Mouse (Mus musculus) neural tube, embryonic 15.5 days (tissue): ENCODE data around the gene Plscr4. TPM values are rescaled to one million over a fixed set of nuclear protein-coding genes. Genes with fewer than 3 reads are reported as not detected.

Experiments
- ATAC-seq: fragments of 200-750 bp; cut with Nextera tagmentation; 2 replicates; pipeline ENCODE4 v1.8.0; 2017; ENCODE audit warnings: mild to moderate bottlenecking, moderate TSS enrichment, moderate library complexity; ENCODE audit not compliant: low FRiP score
- H3K27ac ChIP-seq: fragments of 300-500 bp; sonication (generic); replicated peaks from 2 replicates; pipeline ENCODE4 v1.5.1; 2015; ENCODE audit warnings: mild to moderate bottlenecking, inconsistent platforms
- H3K27me3 ChIP-seq: fragments of 300-500 bp; sonication (generic); replicated peaks from 2 replicates; pipeline ENCODE4 v1.6.1; 2015; ENCODE audit warnings: inconsistent platforms
- H3K36me3 ChIP-seq: fragments of 300-500 bp; sonication (generic); 2 replicates; pipeline ENCODE4 v1.6.1; 2015; ENCODE audit warnings: inconsistent platforms
- H3K4me1 ChIP-seq: fragments of 300-500 bp; sonication (generic); 2 replicates; pipeline ENCODE4 v1.6.1; 2015; ENCODE audit warnings: inconsistent platforms
- H3K4me2 ChIP-seq: fragments of 300-500 bp; sonication (generic); 2 replicates; pipeline ENCODE4 v1.6.1; 2015; ENCODE audit warnings: inconsistent platforms, mild to moderate bottlenecking, moderate library complexity
- H3K4me3 ChIP-seq: fragments of 300-500 bp; sonication (generic); replicated peaks from 2 replicates; pipeline ENCODE4 v1.5.1; 2015; ENCODE audit warnings: mild to moderate bottlenecking, inconsistent platforms
- H3K9ac ChIP-seq: fragments of 300-500 bp; sonication (generic); replicated peaks from 2 replicates; pipeline ENCODE4 v1.6.1; 2015; ENCODE audit warnings: mild to moderate bottlenecking, inconsistent platforms
- H3K9me3 ChIP-seq: fragments of 300-500 bp; sonication (generic); replicated peaks from 2 replicates; pipeline ENCODE4 v1.6.1; 2016; ENCODE audit warnings: inconsistent platforms
- WGBS: fragments of 180-500 bp; shearing (Covaris S2); methylation state at CpG from one replicate; pipeline ENCODE4 v1.1.7; 2015; ENCODE audit warnings: mixed read lengths; 5-methylcytosine and 5-hydroxymethylcytosine counted together
- polyA plus RNA-seq: library from polyadenylated mRNA; unstranded; fragments of >200 nt; fragmentation: Nextera tagmentation; extraction: Ambion mirVana; gene quantifications from 2 replicates; pipeline ENCODE4 v1.2.1, GENCODE M21; 2015

Gene Plscr4
- polyA plus RNA-seq, 1 experiment from 2014 or later = 3.0 TPM

DNA sequence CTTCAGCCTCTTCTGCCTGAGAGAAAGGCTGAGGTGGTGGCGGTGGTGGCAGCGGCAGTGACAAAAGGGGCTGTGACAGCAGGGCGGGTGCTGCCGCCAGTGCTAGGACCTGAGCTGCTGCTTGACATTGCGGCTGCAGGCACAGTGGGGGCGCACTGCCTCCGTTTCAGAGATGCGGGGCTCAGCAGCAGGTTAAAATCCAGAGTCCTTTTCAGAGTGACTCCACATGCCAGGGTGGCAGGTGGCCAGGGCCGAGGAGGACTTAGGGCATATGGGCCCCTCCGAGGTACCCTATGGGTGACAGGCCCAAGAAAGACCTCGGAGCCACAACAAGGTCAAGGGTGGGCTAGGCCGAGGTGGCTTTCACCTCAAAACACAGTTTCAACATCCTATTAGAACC, 59.9 kb downstream of the Plscr4 start:
- no peak overlapping the region for H3K27ac ChIP-seq
- no peaks in the 10 kb centered on the region for H3K27me3 ChIP-seq
- no peaks in the 10 kb centered on the region for H3K36me3 ChIP-seq
- H3K9ac ChIP-seq = no peak overlapping the region
- no peak overlapping the region for H3K4me3 ChIP-seq
- no peak overlapping the region for H3K4me2 ChIP-seq
- H3K4me1 ChIP-seq = no peaks in the 10 kb centered on the region
- peaks cover 10% of the 10 kb centered on the region; the same call in 1 of the 2 replicates for H3K9me3 ChIP-seq
- WGBS = 97% methylated on average over 12 of the region's 12 CpGs
- ATAC-seq = no peak

DNA sequence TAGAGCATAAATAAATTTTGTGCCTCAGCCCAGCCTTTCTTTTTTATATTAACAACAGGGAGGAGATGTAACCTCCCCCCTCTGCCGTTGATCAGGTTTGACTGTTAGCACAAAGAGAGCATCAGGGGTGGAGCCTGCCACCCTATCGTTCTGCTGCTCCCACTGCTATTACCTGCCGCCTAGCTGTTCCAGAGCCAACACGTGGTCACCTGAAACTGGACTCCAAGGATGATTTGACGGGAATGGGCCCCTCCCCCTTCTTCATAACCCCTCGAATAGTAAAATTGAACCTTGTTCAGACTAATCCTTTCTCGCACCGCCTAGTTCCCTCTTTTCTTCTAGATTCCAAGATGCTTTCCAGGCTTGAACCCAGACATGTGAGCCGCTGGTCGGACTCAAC, 63.6 kb downstream of the Plscr4 start:
- Histone ChIP-seq H3K9me3 (peaks cover 10% of the 10 kb centered on the region; the same call in 1 of the 2 replicates), H3K9ac (no peak overlapping the region), H3K36me3 (no peaks in the 10 kb centered on the region), H3K27ac (no peak overlapping the region), H3K27me3 (no peaks in the 10 kb centered on the region), H3K4me1 (no peaks in the 10 kb centered on the region), H3K4me3 (no peak overlapping the region), H3K4me2 (no peak overlapping the region)
- no peak for ATAC-seq
- WGBS = 89% methylated on average over 8 of the region's 10 CpGs

DNA sequence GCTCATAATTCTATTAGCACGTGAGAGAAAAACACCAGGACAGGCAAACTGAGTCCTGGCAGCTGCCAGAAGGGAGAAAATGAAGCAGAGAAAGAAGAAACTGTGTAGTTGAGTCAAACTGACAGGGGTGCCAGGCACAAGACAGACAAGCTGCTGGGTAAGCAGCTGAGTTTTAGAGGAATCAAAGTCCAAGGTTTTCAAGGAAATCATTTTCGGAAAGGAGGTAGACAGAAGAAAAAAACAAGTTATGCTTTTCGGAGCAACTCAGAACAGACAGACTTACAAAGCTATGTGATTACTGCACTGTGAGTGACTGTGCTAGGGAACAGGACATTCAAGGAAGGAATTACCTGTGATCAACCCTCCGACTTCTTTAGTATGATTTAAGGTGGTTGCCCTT, 67.3 kb downstream of the Plscr4 start:
- no peak overlapping the region for H3K4me2 ChIP-seq
- no peaks in the 10 kb centered on the region for H3K9me3 ChIP-seq
- no peaks in the 10 kb centered on the region for H3K27me3 ChIP-seq
- H3K9ac ChIP-seq = no peak overlapping the region
- no peak overlapping the region for H3K27ac ChIP-seq
- H3K36me3 ChIP-seq = no peaks in the 10 kb centered on the region
- no peaks in the 10 kb centered on the region for H3K4me1 ChIP-seq
- H3K4me3 ChIP-seq = no peak overlapping the region
- no peak for ATAC-seq
- 83% methylated on average over 4 of the region's 4 CpGs for WGBS

DNA sequence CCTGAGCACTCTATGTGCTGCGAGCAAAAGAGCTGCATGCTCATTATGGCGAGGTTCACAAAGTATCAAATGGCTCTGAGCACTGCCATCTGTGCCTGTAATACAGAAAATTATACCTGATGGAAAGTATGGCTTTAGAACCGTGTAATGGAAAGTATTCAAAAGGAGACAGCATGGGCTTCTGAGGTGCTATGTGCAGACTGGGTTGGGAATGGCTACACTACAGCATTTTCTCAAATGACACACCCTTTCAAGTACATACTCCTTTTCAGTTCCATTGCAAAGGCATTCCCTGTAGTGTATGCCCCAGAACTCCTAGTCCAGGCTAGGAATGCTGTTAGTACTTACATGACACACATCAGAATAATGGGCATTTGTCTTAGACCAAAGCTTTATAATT, 72.9 kb downstream of the Plscr4 start:
- H3K4me3 ChIP-seq = no peak overlapping the region
- no peaks in the 10 kb centered on the region for H3K4me1 ChIP-seq
- no peaks in the 10 kb centered on the region for H3K27me3 ChIP-seq
- no peak overlapping the region for H3K9ac ChIP-seq
- no peak overlapping the region for H3K4me2 ChIP-seq
- H3K9me3 ChIP-seq = no peaks in the 10 kb centered on the region
- no peak for ATAC-seq
- no peaks in the 10 kb centered on the region for H3K36me3 ChIP-seq
- WGBS = 75% methylated on average over 3 of the region's 3 CpGs
- H3K27ac ChIP-seq = no peak overlapping the region

DNA sequence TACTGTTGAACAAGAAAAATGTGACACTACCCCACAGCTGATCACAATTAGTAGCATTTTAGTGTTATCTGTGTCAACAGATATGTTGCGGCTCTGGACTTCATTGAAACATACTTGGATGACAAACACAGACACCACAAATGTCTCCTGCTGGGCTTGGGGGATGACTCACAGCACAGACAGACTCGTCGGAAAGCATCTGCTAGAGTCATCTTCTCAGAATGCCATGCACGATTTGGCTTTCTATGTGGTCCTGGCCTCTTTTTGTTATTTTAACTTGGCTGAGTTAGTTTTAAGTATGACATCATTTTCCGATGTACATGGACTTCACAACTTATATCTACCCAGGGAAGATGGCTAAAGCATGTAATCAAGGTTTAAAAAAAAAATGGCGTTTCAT, 80.6 kb downstream of the Plscr4 start:
- no peaks in the 10 kb centered on the region for H3K36me3 ChIP-seq
- no peaks in the 10 kb centered on the region for H3K9me3 ChIP-seq
- no peak overlapping the region for H3K4me2 ChIP-seq
- 0 out of 2 replicates have a peak, but pooled peaks cover 3% of the 10 kb centered on the region for H3K27me3 ChIP-seq
- no peak overlapping the region for H3K9ac ChIP-seq
- WGBS = 78% methylated on average over 6 of the region's 6 CpGs
- no peak overlapping the region for H3K27ac ChIP-seq
- no peak for ATAC-seq
- H3K4me1 ChIP-seq = peaks cover 9% of the 10 kb centered on the region
- H3K4me3 ChIP-seq = no peak overlapping the region

DNA sequence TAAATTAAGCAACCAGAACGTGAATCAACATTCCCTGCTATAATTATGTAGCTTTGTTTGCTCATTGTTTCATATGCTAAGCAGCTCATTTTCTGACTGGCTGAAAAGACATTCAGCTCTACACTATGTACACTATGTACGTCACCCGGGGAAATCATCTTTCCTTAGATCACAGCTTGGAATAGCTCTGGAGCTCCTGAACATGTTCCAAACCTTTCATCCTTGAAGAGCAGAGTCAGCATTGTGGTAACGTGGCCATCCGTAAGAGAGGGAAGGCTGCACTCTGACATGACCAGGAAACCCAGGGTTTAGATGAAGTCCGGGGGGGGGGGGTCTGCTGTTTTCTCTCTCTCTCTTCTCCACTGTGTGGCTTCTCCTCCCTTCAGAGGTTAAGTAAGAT, 81.0 kb downstream of the Plscr4 start:
- no peak overlapping the region for H3K9ac ChIP-seq
- peaks cover 13% of the 10 kb centered on the region for H3K4me1 ChIP-seq
- H3K27ac ChIP-seq = no peak overlapping the region
- H3K4me2 ChIP-seq = no peak overlapping the region
- no peak overlapping the region for H3K4me3 ChIP-seq
- no peak for ATAC-seq
- H3K9me3 ChIP-seq = no peaks in the 10 kb centered on the region
- 66% methylated on average over 6 of the region's 6 CpGs for WGBS
- H3K36me3 ChIP-seq = no peaks in the 10 kb centered on the region
- 0 out of 2 replicates have a peak, but pooled peaks cover 3% of the 10 kb centered on the region for H3K27me3 ChIP-seq

Other genes with a start within 250 kb of the Plscr4 start
- 9.6 and 18.7 TPM in 2 replicates for gene Plscr1, start 207.6 kb upstream of the Plscr4 start, polyA plus RNA-seq
- gene Plscr2, start 181.8 kb upstream of the Plscr4 start, polyA plus RNA-seq = 0.87 and 1.2 TPM in 2 replicates
- not detected in 2 replicates for gene 1700057G04Rik, start 148.0 kb upstream of the Plscr4 start, polyA plus RNA-seq
- 13.5 and 16.2 TPM in 2 replicates for gene Plod2, start 84.8 kb downstream of the Plscr4 start, polyA plus RNA-seq